Mouse (Mus musculus) testis, adult 2 months (tissue): ENCODE measurements around the gene Gm28635.

Source experiments
- CTCF ChIP-seq: fragments of 200-500 bp; IDR thresholded peaks from 2 replicates; pipeline ENCODE4 v1.5.1; 2012; ENCODE audit warnings: low read depth, mild to moderate bottlenecking, inconsistent platforms, low read length, moderate library complexity; ENCODE audit not compliant: control insufficient read depth, insufficient read depth, insufficient replicate concordance
- POLR2A ChIP-seq: fragments of 200-500 bp; IDR thresholded peaks from 2 replicates; pipeline ENCODE4 v1.6.1; 2012; ENCODE audit warnings: low read depth, mild to moderate bottlenecking, inconsistent platforms, low read length, moderate library complexity; ENCODE audit not compliant: control insufficient read depth

DNA sequence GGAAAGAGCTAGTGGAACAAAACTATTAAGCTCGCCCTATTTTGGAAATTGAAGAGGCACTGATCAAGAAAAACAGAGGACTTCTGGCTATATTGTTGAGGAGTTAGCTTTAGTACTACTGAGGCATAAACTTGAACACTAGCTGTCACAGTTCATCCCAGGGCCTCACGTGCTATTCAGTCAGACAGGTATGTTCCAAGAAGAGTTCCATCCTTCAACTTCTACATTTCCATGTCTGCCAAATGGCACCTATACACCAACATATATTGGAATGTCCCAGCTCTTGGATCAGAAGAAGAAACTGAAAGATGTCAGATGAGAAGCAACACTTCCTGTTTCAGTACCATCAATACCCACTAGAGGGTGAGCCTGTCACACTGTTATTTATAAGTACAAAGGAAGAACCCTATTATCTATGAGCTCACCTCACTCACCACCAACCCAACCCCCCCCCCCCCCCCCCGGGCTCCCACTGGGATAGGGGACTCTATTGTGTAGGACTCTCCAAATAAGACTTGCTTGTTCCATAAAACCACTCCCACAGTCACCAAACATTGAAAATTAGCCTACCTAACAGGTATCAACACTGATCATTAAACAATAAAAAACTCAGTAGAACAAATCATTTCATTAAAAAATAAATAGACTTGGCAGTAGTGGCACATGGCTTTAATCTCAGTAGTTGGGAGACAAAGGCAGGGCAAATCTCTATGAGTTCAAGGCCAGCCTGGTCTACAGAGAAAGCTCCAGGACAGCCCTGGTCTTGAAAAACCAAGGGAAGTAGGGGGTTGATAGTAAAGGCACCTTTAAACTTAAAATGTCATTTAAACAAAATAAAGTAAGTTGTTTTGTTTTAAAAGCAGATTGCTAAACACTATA is 60.0 kb downstream of the Gm28635 start:
- TF ChIP-seq CTCF: no peak
- TF ChIP-seq POLR2A: no peak
